Mouse (Mus musculus) G1E (cell line): ENCODE results near the gene Acox1. TPM values are rescaled to one million over a fixed set of nuclear protein-coding genes. Genes with fewer than 3 reads are reported as not detected.

Experiments
- ATAC-seq: 2 replicates; pipeline ENCODE4 v1.8.0; 2016; ENCODE audit warnings: mild to moderate bottlenecking; ENCODE audit not compliant: insufficient number of reproducible peaks, poor library complexity, low FRiP score, severe bottlenecking; ENCODE audit errors: extremely low read depth
- DNase-seq: peaks from one replicate; pipeline ENCODE4 v3.0.0; 2012; ENCODE audit warnings: low spot score
- H3K27me3 ChIP-seq: 2 replicates; pipeline ENCODE4 v1.6.1; 2012; ENCODE audit warnings: mild to moderate bottlenecking, low read length, inconsistent platforms; ENCODE audit not compliant: insufficient read depth
- H3K36me3 ChIP-seq: replicated peaks from 2 replicates; pipeline ENCODE3; 2012; ENCODE audit warnings: mild to moderate bottlenecking, inconsistent platforms
- H3K4me1 ChIP-seq: 2 replicates; pipeline ENCODE4 v1.6.1; 2012; ENCODE audit warnings: low read depth, low read length, inconsistent platforms, mixed read lengths; ENCODE audit not compliant: insufficient read depth
- H3K4me3 ChIP-seq: 2 replicates; pipeline ENCODE4 v1.5.1; 2012; ENCODE audit warnings: low read depth, mild to moderate bottlenecking, inconsistent platforms, low read length, moderate library complexity, mixed read lengths
- H3K9me3 ChIP-seq: replicated peaks from 2 replicates; pipeline ENCODE4 v1.6.1; 2012; ENCODE audit warnings: inconsistent platforms
- CTCF ChIP-seq: IDR thresholded peaks from 2 replicates; pipeline ENCODE4 v1.5.1; 2012; ENCODE audit warnings: low read depth, low read length, inconsistent platforms, mixed read lengths
- GATA1 ChIP-seq: IDR thresholded peaks from 2 replicates; pipeline ENCODE4 v1.6.1; 2012; ENCODE audit warnings: borderline replicate concordance, low read length, inconsistent platforms, mixed read lengths
- GATA2 ChIP-seq: IDR thresholded peaks from 2 replicates; pipeline ENCODE4 v1.6.1; 2012; ENCODE audit warnings: low read depth, low read length, inconsistent platforms, borderline replicate concordance
- POLR2AphosphoS5 ChIP-seq: IDR thresholded peaks from 2 replicates; pipeline ENCODE4 v1.6.1; 2012; ENCODE audit warnings: low read depth, low read length, inconsistent platforms; ENCODE audit not compliant: insufficient replicate concordance
- TAL1 ChIP-seq: conservative IDR thresholded peaks from 2 replicates; pipeline ENCODE4 v1.6.1; 2012; ENCODE audit warnings: low read depth, low read length, inconsistent platforms, mixed read lengths
- polyA plus RNA-seq: library from polyadenylated mRNA; stranded (reverse); fragments of >175 nt; gene quantifications from 2 replicates; pipeline ENCODE4 v1.2.3, GENCODE M21; 2012
- total RNA-seq, 2 experiments: library from RNA; stranded (forward) in 1 of 2; stranded (reverse) in 1 of 2; fragments of 200-1000 nt in 1 of 2; fragments of >200 nt in 1 of 2; fragmentation: Nextera tagmentation in 1 of 2; gene quantifications; 2 replicates each; pipeline ENCODE4 v1.2.3; 2014 to 2017

Gene Acox1
- total and polyA plus RNA-seq, 3 experiments: 2.8 to 55.8 (median 35.6) TPM

DNA sequence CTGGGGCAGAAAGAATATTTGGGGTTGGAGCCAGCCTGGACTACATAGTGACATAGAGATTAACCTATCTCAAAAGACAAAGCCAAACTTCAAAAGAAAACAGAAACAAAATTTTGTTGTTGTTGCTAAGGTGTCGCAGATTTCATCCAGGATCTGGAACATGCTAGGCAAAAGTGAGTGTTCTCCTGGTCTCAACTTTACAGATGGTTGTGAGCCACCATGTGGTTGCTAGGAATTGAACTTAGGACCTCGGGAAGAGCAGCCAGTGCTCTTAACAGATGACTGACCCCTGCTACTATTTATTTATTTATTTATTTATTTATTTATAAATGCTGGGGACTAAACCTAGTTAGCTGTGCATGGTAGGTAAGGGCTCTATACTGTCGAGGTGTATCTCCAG, 2.5 kb downstream of the Acox1 start:
- H3K9me3 ChIP-seq: no peaks in the 10 kb centered on the region
- DNase-seq (no peak), ATAC-seq (no peak)
- peaks cover 37% of the 10 kb centered on the region for H3K36me3 ChIP-seq
- H3K4me3 ChIP-seq: no peak overlapping the region
- TF ChIP-seq TAL1 (no peak), POLR2AphosphoS5 (no peak), GATA2 (no peak), CTCF (no peak), GATA1 (no peak)
- H3K4me1 ChIP-seq: peaks cover 43% of the 10 kb centered on the region
- no peaks in the 10 kb centered on the region for H3K27me3 ChIP-seq

DNA sequence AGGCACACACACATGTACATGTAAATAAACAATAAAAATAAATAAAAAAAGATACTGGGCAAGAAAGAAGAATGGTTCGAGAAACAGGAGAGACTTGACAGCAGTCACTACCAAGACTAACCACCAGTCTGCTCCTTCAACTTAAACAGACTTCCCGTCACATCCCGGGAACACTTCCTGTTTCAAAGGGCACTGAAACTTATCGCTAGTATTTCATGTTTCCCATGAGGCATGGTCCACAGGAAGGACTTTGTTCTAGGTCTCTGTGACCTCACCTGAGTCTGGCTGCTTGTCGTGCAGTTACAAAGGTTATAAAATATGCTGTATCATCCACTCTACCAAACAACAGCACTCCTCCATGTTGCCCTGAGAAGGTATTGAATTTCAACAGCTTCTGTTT, 3.6 kb downstream of the Acox1 start:
- no peaks in the 10 kb centered on the region for H3K9me3 ChIP-seq
- ATAC-seq (no peak), DNase-seq (peak; percentile 21)
- H3K27me3 ChIP-seq: no peaks in the 10 kb centered on the region
- TF ChIP-seq POLR2AphosphoS5 (no peak), GATA1 (no peak), CTCF (no peak), GATA2 (no peak), TAL1 (no peak)
- H3K36me3 ChIP-seq: peaks cover 39% of the 10 kb centered on the region
- no peak overlapping the region for H3K4me3 ChIP-seq
- peaks cover 40% of the 10 kb centered on the region for H3K4me1 ChIP-seq

DNA sequence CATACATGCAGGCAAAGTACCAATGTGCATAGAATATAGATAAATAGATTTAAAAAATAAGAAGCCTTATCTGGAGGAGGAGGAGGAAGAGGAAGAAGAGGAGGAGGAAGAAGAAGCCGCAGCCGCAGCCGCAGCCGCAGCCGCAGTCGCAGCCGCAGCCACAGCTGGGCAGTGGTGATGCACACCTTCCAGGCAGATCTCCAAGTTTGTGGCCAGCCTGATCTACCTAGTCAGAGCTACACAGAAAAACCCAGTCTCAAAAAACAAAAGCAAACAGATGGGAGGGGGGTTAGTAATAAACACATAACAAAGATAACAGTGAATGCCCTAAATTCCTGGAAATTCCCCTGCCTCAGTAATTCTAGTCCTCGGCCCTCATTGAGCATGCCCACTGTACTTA, 4.2 kb downstream of the Acox1 start:
- peaks cover 38% of the 10 kb centered on the region for H3K4me1 ChIP-seq
- H3K4me3 ChIP-seq: no peak overlapping the region
- no peak for DNase-seq

DNA sequence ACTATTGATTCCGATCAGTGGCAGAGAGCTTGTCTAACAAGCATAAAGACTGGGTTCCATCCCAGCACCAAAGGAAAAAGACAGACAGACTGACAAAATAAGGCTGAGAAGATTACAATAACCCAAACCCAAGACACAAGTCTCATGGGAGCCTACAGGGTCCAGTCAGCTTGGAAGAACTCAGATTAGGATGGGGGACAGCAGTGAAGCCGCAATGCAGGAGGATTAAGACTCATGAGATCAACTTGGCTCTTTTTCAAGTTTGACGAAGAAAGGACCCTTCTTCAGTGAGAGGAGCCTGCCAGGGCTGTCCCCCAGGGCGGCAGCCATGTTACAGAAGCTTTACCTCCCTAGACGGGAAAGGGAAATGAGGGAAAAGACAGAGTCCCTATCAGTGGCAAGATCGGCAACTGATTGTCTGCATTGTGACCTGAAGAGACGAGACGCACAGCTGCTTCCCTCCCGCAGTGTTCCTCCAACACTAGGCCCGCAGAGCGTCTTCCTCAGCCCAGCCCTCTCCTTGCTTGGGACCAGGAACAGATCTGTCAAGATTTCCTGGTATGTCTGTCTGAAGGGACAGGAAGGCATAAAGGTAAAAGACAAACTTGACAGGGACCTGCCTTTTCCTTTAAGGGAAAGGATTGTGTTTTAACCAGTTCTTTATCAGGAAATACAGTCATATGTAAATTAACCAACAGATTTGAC, 11.5 kb downstream of the Acox1 start:
- ATAC-seq (no peak), DNase-seq (no peak)
- Histone ChIP-seq H3K4me3 (no peak overlapping the region), H3K27me3 (no peaks in the 10 kb centered on the region), H3K4me1 (peaks cover 3% of the 10 kb centered on the region; the same call in 1 of the 2 replicates), H3K9me3 (no peaks in the 10 kb centered on the region), H3K36me3 (peaks cover 91% of the 10 kb centered on the region)
- TF ChIP-seq GATA2 (no peak), GATA1 (no peak), TAL1 (no peak), CTCF (no peak), POLR2AphosphoS5 (no peak)

More for the DNA sequence above, 4.2 kb downstream of the Acox1 start:
- H3K27me3 ChIP-seq: no peaks in the 10 kb centered on the region
- TF ChIP-seq GATA1 (no peak), TAL1 (no peak), CTCF (no peak), POLR2AphosphoS5 (no peak), GATA2 (no peak)
- peaks cover 45% of the 10 kb centered on the region for H3K36me3 ChIP-seq
- no peaks in the 10 kb centered on the region for H3K9me3 ChIP-seq
- ATAC-seq: no peak

DNA sequence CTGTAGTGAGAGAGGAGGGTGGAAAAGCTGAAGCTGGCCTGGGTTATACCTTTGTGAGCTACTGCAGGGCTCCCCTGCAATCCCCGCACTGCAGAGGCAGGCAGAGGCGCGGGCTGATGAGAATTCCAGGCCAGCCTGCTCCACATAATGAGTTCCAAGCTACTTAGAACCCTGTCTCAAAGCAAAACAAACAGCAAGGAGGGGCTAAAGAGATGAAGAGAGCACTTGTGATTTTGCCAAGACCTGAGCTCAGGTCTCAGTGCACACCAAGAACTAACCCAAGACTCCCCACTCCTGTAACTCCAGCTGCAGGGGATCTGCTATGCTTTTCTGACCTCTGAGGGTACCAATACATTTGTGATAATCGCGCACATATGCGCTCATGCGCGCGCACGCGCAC, 12.5 kb downstream of the Acox1 start:
- DNase-seq: no peak
- H3K9me3 ChIP-seq: no peaks in the 10 kb centered on the region
- no peaks in the 10 kb centered on the region for H3K27me3 ChIP-seq
- H3K4me3 ChIP-seq: no peak overlapping the region
- no peak for TF ChIP-seq CTCF
- no peak for TF ChIP-seq TAL1
- no peak for TF ChIP-seq GATA1
- TF ChIP-seq GATA2: no peak
- TF ChIP-seq POLR2AphosphoS5: no peak
- peaks cover 96% of the 10 kb centered on the region for H3K36me3 ChIP-seq
- no peak for ATAC-seq
- peaks cover 3% of the 10 kb centered on the region; the same call in 1 of the 2 replicates for H3K4me1 ChIP-seq

DNA sequence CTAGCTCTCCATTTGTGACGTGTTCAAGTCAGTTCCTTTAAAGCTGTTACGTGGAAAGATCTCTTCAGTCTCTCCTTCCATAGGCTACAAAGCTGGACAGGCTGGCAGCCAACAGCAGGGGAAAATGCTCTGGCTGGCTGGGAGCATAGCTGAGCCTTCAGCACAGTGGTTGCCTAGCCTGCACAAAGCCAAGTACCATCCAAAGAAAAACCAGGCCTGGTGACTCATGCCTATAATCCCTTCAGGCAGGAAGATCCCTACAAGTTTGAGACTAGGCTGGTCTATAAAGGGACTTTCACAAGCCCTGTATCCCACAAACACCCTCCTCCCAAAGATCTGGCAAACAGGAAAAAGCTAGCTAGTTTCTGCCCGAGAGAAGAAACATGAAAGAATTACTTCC, 13.0 kb downstream of the Acox1 start:
- Histone ChIP-seq H3K4me3 (no peak overlapping the region), H3K27me3 (no peaks in the 10 kb centered on the region), H3K4me1 (0 out of 2 replicates have a peak, but pooled peaks cover 3% of the 10 kb centered on the region), H3K9me3 (no peaks in the 10 kb centered on the region), H3K36me3 (peaks cover 93% of the 10 kb centered on the region)
- TF ChIP-seq GATA2 (no peak), POLR2AphosphoS5 (no peak), CTCF (no peak), TAL1 (no peak), GATA1 (no peak)
- DNase-seq (no peak), ATAC-seq (no peak)
